Mouse (Mus musculus): ENCODE measurements around the gene Chrne. TPM values are rescaled to one million over a fixed set of nuclear protein-coding genes. Genes with fewer than 3 reads are reported as not detected.

Chrne gene
- total RNA-seq, 2 experiments from 2014 or later = not detected

GRCm38 (mm10) chr11:70629557-70629956, 10.5 kb upstream of the Chrne start:
- DNase-seq = no peak
- intact Hi-C loops (cut with DNase I) = no loop called here

- intact Hi-C loops (cut with DNase I) = no loop called here
- no peak for DNase-seq
These were observed 9.4 kb upstream of the Chrne start for GRCm38 (mm10) chr11:70628431-70628830.

GRCm38 (mm10) chr11:70626877-70627276, 7.9 kb upstream of the Chrne start:
- intact Hi-C loops (cut with DNase I) = no loop called here
- DNase-seq = no peak

- intact Hi-C loops (cut with DNase I) = no loop called here
- peak; percentile 58 for DNase-seq
These were observed 6.5 kb upstream of the Chrne start for GRCm38 (mm10) chr11:70625473-70625872.

GRCm38 (mm10) chr11:70623053-70623742, 4.2 kb upstream of the Chrne start:
- intact Hi-C loops (cut with DNase I) = no loop called here
- DNase-seq = no peak

- intact Hi-C loops (cut with DNase I) = no loop called here
- DNase-seq = no peak
These were observed 3.2 kb upstream of the Chrne start for GRCm38 (mm10) chr11:70621972-70622814.

GRCm38 (mm10) chr11:70615516-70616093, 3.4 kb downstream of the Chrne start, which contains the start of gene 4930544D05Rik:
4930544D05Rik (plus strand) TSS chr11:70615848.
- peak; percentile 31 for DNase-seq
- intact Hi-C loops (cut with DNase I) = loop anchor here (10.0 kb wide), 1 partner anchor 139 kb away; no protein-coding TSS in a partner anchor

- no peak for DNase-seq
- intact Hi-C loops (cut with DNase I) = loop anchor here (10.0 kb wide), 1 partner anchor 140 kb away; no protein-coding TSS in a partner anchor
These were observed 3.9 kb downstream of the Chrne start for GRCm38 (mm10) chr11:70615074-70615473.

- intact Hi-C loops (cut with DNase I) = loop anchor here (10.0 kb wide), 1 partner anchor 142 kb away; no protein-coding TSS in a partner anchor
- DNase-seq = no peak
These were observed 6.5 kb downstream of the Chrne start for GRCm38 (mm10) chr11:70612505-70612904.

GRCm38 (mm10) chr11:70610752-70611151, 8.3 kb downstream of the Chrne start:
- DNase-seq = no peak
- intact Hi-C loops (cut with DNase I) = loop anchor here (10.0 kb wide), 1 partner anchor 144 kb away; no protein-coding TSS in a partner anchor

- intact Hi-C loops (cut with DNase I) = loop anchor here (10.0 kb wide), 1 partner anchor 164 kb away; no protein-coding TSS in a partner anchor
- DNase-seq = peak; percentile 29
These were observed 10.5 kb downstream of the Chrne start for GRCm38 (mm10) chr11:70608381-70609066.

GRCm38 (mm10) chr11:70607611-70608010, 11.4 kb downstream of the Chrne start:
- no peak for DNase-seq
- intact Hi-C loops (cut with DNase I) = loop anchor here (10.0 kb wide), 1 partner anchor 163 kb away; no protein-coding TSS in a partner anchor

- DNase-seq = no peak
- intact Hi-C loops (cut with DNase I) = loop anchor here (10.0 kb wide), 1 partner anchor 162 kb away; no protein-coding TSS in a partner anchor
These were observed 12.3 kb downstream of the Chrne start for GRCm38 (mm10) chr11:70606717-70607116.

GRCm38 (mm10) chr11:70605024-70605566, 13.9 kb downstream of the Chrne start:
- intact Hi-C loops (cut with DNase I) = loop anchor here (10.0 kb wide), 1 partner anchor 160 kb away; no protein-coding TSS in a partner anchor
- peak; percentile 79 for DNase-seq

GRCm38 (mm10) chr11:70598451-70598953, 20.5 kb downstream of the Chrne start:
- intact Hi-C loops (cut with DNase I) = no loop called here
- no peak for DNase-seq

- intact Hi-C loops (cut with DNase I) = no loop called here
These were observed 21.7 kb downstream of the Chrne start for GRCm38 (mm10) chr11:70597301-70597700.

GRCm38 (mm10) chr11:70596094-70596493, 22.9 kb downstream of the Chrne start:
- DNase-seq = no peak
- intact Hi-C loops (cut with DNase I) = no loop called here

More at GRCm38 (mm10) chr11:70597301-70597700, 21.7 kb downstream of the Chrne start:
- DNase-seq = no peak

GRCm38 (mm10) chr11:70595638-70596037, 23.4 kb downstream of the Chrne start:
- intact Hi-C loops (cut with DNase I) = no loop called here
- no peak for DNase-seq

- DNase-seq = no peak
- intact Hi-C loops (cut with DNase I) = no loop called here
These were observed 24.6 kb downstream of the Chrne start for GRCm38 (mm10) chr11:70594253-70594989.
